Mouse (Mus musculus): ENCODE results near the gene Wipi1. TPM values are rescaled to one million over a fixed set of nuclear protein-coding genes. Genes with fewer than 3 reads are reported as not detected.

The Wipi1 gene
- total RNA-seq (2023): 1.0 TPM

GRCm38 (mm10) chr11:109611303-109612149, at the start of gene Wipi1:
Wipi1 (minus strand) TSS chr11:109611967.

GRCm38 (mm10) chr11:109649206-109649605, 37.4 kb upstream of the Wipi1 start, which contains the start of gene Prkar1a:
Prkar1a (plus strand) TSS chr11:109649405.

Other genes with a start within 250 kb of the Wipi1 start
- gene Gna13, start 249.1 kb downstream of the Wipi1 start, total RNA-seq (2023): 95.8 TPM
- 0.80 TPM for gene 9930022D16Rik, start 198.1 kb downstream of the Wipi1 start, total RNA-seq (2023)
- 32.6 TPM for gene Amz2, start 186.0 kb downstream of the Wipi1 start, total RNA-seq (2023)
- 3.2 TPM for gene Arsg, start 138.6 kb downstream of the Wipi1 start, total RNA-seq (2023)
- 57.1 TPM for gene Slc16a6, start 138.4 kb downstream of the Wipi1 start, total RNA-seq (2023)
- gene Prkar1a, start 37.4 kb upstream of the Wipi1 start, total RNA-seq (2023): 348 TPM
- not detected for gene Fam20a, start 110.3 kb upstream of the Wipi1 start, total RNA-seq (2023)
- gene 1700012B07Rik, start 216.1 kb upstream of the Wipi1 start, total RNA-seq (2023): not detected

Data from CD8-positive naive resting alpha-beta T cell, adult 57 days (primary cell).